Mouse (Mus musculus): Measurements from ENCODE around the gene Hk1. TPM values are rescaled to one million over a fixed set of nuclear protein-coding genes. Genes with fewer than 3 reads are reported as not detected.

Hk1 gene
- polyA plus RNA-seq, 1 experiment from 2014 or later: 38.5 TPM

- Histone ChIP-seq H3K36me3 (replicated peaks) (no peaks in the 10 kb centered on the region), H3K4me1 (0 out of 2 replicates have a peak, but pooled peaks cover 4% of the 10 kb centered on the region), H3K9me3 (no peaks in the 10 kb centered on the region), H3K4me2 (no peak overlapping the region), H3K9ac (no peak overlapping the region), H3K4me3 (replicated peaks) (no peak overlapping the region), H3K27me3 (no peaks in the 10 kb centered on the region), H3K27ac (no peak overlapping the region)
- ATAC-seq (ENCODE audit: low FRiP score): no peak
- WGBS: 87% methylated on average over 17 of the region's 17 CpGs
Observed at GRCm38 (mm10) chr10:62222777-62223176, 156.9 kb downstream of the Hk1 start.

GRCm38 (mm10) chr10:62221647-62222046 lies 158.1 kb downstream of the Hk1 start:
- Histone ChIP-seq H3K36me3 (replicated peaks) (no peaks in the 10 kb centered on the region), H3K27me3 (no peaks in the 10 kb centered on the region), H3K4me1 (peaks cover 10% of the 10 kb centered on the region; the same call in 1 of the 2 replicates), H3K4me3 (replicated peaks) (no peak overlapping the region), H3K27ac (no peak overlapping the region), H3K9ac (no peak overlapping the region), H3K9me3 (no peaks in the 10 kb centered on the region), H3K4me2 (no peak overlapping the region)
- WGBS: 92% methylated on average over 2 of the region's 2 CpGs
- ATAC-seq (ENCODE audit: low FRiP score): no peak

GRCm38 (mm10) chr10:62220732-62221514 lies 158.8 kb downstream of the Hk1 start:
- Histone ChIP-seq H3K36me3 (replicated peaks) (no peaks in the 10 kb centered on the region), H3K4me2 (no peak overlapping the region), H3K27me3 (no peaks in the 10 kb centered on the region), H3K9me3 (no peaks in the 10 kb centered on the region), H3K4me3 (replicated peaks) (no peak overlapping the region), H3K4me1 (peaks cover 6% of the 10 kb centered on the region; the same call in 1 of the 2 replicates), H3K9ac (no peak overlapping the region), H3K27ac (no peak overlapping the region)
- no peak for ATAC-seq (ENCODE audit: low FRiP score)
- 80% methylated on average over 8 of the region's 8 CpGs for WGBS

Other genes with a start within 250 kb of the Hk1 start
- 0.65 and 0.67 TPM in 2 replicates for gene Neurog3, start 246.8 kb downstream of the Hk1 start, polyA plus RNA-seq (2016; fragmentation: Nextera tagmentation; extraction: Ambion mirVana)
- 58.2 and 60.1 TPM in 2 replicates for gene Fam241b, start 236.0 kb downstream of the Hk1 start, polyA plus RNA-seq (2016; fragmentation: Nextera tagmentation; extraction: Ambion mirVana)
- 11.7 and 13.7 TPM in 2 replicates for gene Tspan15, start 148.7 kb downstream of the Hk1 start, polyA plus RNA-seq (2016; fragmentation: Nextera tagmentation; extraction: Ambion mirVana)
- not detected in 2 replicates for gene Tacr2, start 127.5 kb downstream of the Hk1 start, polyA plus RNA-seq (2016; fragmentation: Nextera tagmentation; extraction: Ambion mirVana)
- 0.11 and 0.28 TPM in 2 replicates for gene Hkdc1, start 42.6 kb upstream of the Hk1 start, polyA plus RNA-seq (2016; fragmentation: Nextera tagmentation; extraction: Ambion mirVana)
- gene 4930507D05Rik, start 69.6 kb upstream of the Hk1 start, polyA plus RNA-seq (2016; fragmentation: Nextera tagmentation; extraction: Ambion mirVana): 0.65 and 0.88 TPM in 2 replicates
- 26.4 and 28.9 TPM in 2 replicates for gene Supv3l1, start 69.8 kb upstream of the Hk1 start, polyA plus RNA-seq (2016; fragmentation: Nextera tagmentation; extraction: Ambion mirVana)
- 89.7 and 95.6 TPM in 2 replicates for gene Vps26a, start 106.9 kb upstream of the Hk1 start, polyA plus RNA-seq (2016; fragmentation: Nextera tagmentation; extraction: Ambion mirVana)
- gene Srgn, start 147.5 kb upstream of the Hk1 start, polyA plus RNA-seq (2016; fragmentation: Nextera tagmentation; extraction: Ambion mirVana): 3.2 and 3.8 TPM in 2 replicates
- gene Kif1bp, start 198.5 kb upstream of the Hk1 start, polyA plus RNA-seq (2016; fragmentation: Nextera tagmentation; extraction: Ambion mirVana): 61.1 and 61.4 TPM in 2 replicates
- gene Ddx21, start 222.4 kb upstream of the Hk1 start, polyA plus RNA-seq (2016; fragmentation: Nextera tagmentation; extraction: Ambion mirVana): 32.6 and 33.3 TPM in 2 replicates